Comparison of ENCODE assay signal across 8 mouse cellular contexts in the genomic region with DNA sequence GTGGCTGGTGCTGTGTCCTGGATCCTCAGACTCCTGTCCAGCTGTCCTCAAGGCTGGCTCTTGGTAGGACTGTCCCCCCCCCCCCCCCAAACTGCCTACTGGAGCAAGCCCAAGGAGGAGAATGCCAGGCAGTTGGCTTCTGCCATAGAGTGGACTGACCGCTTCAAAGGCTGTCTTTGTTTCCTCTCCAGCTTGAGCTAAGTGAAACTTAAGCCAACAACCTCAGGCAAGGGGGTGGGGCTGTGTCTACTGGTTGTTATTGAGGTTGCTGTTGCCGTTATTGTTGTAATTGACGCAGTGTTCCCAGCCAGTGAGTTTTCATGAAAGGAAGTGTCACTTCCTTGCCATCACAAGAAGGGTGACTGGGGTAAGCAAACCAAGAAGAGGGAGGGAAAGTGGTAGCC. TPM values are rescaled to one million over a fixed set of nuclear protein-coding genes. Genes with fewer than 3 reads are reported as not detected.
DNase-seq lines count a peak whose midpoint lies in the region; ATAC-seq and TF ChIP-seq lines count a peak whose summit lies in the region.

No protein-coding gene starts in this region.

- peaks cover 38% of the 10 kb centered on the region for H3K79me3 ChIP-seq in C2C12 (ENCODE audit: low read depth)

- peak overlapping the region; percentile 32; the same call in 1 of the 2 replicates for H3K9ac ChIP-seq in forebrain, embryonic 11.5 days (ENCODE audit: low read length)
- H3K9ac ChIP-seq in forebrain, embryonic 12.5 days, result no peak overlapping the region
- H3K9ac ChIP-seq in embryonic facial prominence, embryonic 13.5 days, result no peak overlapping the region
- no peak overlapping the region for H3K9ac ChIP-seq in hindbrain, embryonic 12.5 days
- H3K9ac ChIP-seq in liver, embryonic 15.5 days, result no peak overlapping the region

- no peak overlapping the region for H3K27ac ChIP-seq in forebrain, embryonic 11.5 days (ENCODE audit: low read depth, low read length)
- no peak overlapping the region for H3K27ac ChIP-seq in forebrain, embryonic 12.5 days
- H3K27ac ChIP-seq in embryonic facial prominence, embryonic 13.5 days, result no peak overlapping the region
- no peak overlapping the region for H3K27ac ChIP-seq in hindbrain, embryonic 12.5 days
- H3K27ac ChIP-seq in liver, embryonic 15.5 days (replicated peaks), result no peak overlapping the region
- no peak overlapping the region for H3K27ac ChIP-seq in olfactory bulb, adult 2 months (ENCODE audit: insufficient read depth, low read depth, low read length)

- WGBS in forebrain, embryonic 11.5 days, result 19% methylated on average over 3 of the region's 3 CpGs
- WGBS in forebrain, embryonic 12.5 days, result 10% methylated on average over 3 of the region's 3 CpGs
- 5% methylated on average over 3 of the region's 3 CpGs for WGBS in embryonic facial prominence, embryonic 13.5 days
- WGBS in hindbrain, embryonic 12.5 days, result 15% methylated on average over 3 of the region's 3 CpGs
- 12% methylated on average over 3 of the region's 3 CpGs for WGBS in liver, embryonic 15.5 days (ENCODE audit: insufficient replicate concordance)
- 43% methylated on average over 3 of the region's 3 CpGs for WGBS in olfactory bulb, adult 2 months

- no peaks in the 10 kb centered on the region for H3K9me3 ChIP-seq in forebrain, embryonic 11.5 days (ENCODE audit: control insufficient read depth, low read length)
- H3K9me3 ChIP-seq in forebrain, embryonic 12.5 days, result no peaks in the 10 kb centered on the region
- no peaks in the 10 kb centered on the region for H3K9me3 ChIP-seq in embryonic facial prominence, embryonic 13.5 days
- H3K9me3 ChIP-seq in hindbrain, embryonic 12.5 days (replicated peaks), result no peaks in the 10 kb centered on the region
- no peaks in the 10 kb centered on the region for H3K9me3 ChIP-seq in liver, embryonic 15.5 days (replicated peaks)

- no peak for TF ChIP-seq CTCF in C2C12 (IDR thresholded peaks at IDR 0.05; ENCODE audit: control insufficient read depth, insufficient read depth, insufficient read length)
- no peak for TF ChIP-seq CTCF in olfactory bulb, adult 2 months (IDR thresholded peaks at IDR 0.05; ENCODE audit: insufficient read depth, low read depth, low read length)

- no peak for ATAC-seq in forebrain, embryonic 11.5 days (replicated peaks; ENCODE audit: low FRiP score)
- ATAC-seq in forebrain, embryonic 12.5 days (ENCODE audit: low FRiP score), result no peak
- ATAC-seq in embryonic facial prominence, embryonic 13.5 days (ENCODE audit: insufficient number of reproducible peaks, insufficient read depth, low FRiP score, low TSS enrichment, low read depth), result no peak
- no peak for ATAC-seq in hindbrain, embryonic 12.5 days (ENCODE audit: low FRiP score)
- no peak for ATAC-seq in liver, embryonic 15.5 days (ENCODE audit: insufficient read depth)

- H3K36me3 ChIP-seq in forebrain, embryonic 11.5 days (ENCODE audit: control insufficient read depth, insufficient read depth, low read length), result no peaks in the 10 kb centered on the region
- no peaks in the 10 kb centered on the region for H3K36me3 ChIP-seq in forebrain, embryonic 12.5 days (replicated peaks)
- H3K36me3 ChIP-seq in C2C12 (ENCODE audit: control insufficient read depth, insufficient read depth), result peaks cover 10% of the 10 kb centered on the region
- H3K36me3 ChIP-seq in embryonic facial prominence, embryonic 13.5 days, result no peaks in the 10 kb centered on the region
- no peaks in the 10 kb centered on the region for H3K36me3 ChIP-seq in hindbrain, embryonic 12.5 days
- H3K36me3 ChIP-seq in liver, embryonic 15.5 days (replicated peaks), result no peaks in the 10 kb centered on the region

- DNase-seq in forebrain, embryonic 11.5 days (ENCODE audit: low spot score), result no peak
- no peak for DNase-seq in gastrocnemius, postnatal 25 days

- peak overlapping the region; percentile 69 for H3ac ChIP-seq in C2C12 (ENCODE audit: control insufficient read depth, insufficient read length, low read depth)

- peaks cover 8% of the 10 kb centered on the region; the same call in 1 of the 2 replicates for H3K4me1 ChIP-seq in forebrain, embryonic 11.5 days (replicated peaks; ENCODE audit: control insufficient read depth, insufficient read depth, low read length)
- peaks cover 18% of the 10 kb centered on the region for H3K4me1 ChIP-seq in forebrain, embryonic 12.5 days
- peaks cover 26% of the 10 kb centered on the region for H3K4me1 ChIP-seq in embryonic facial prominence, embryonic 13.5 days
- H3K4me1 ChIP-seq in hindbrain, embryonic 12.5 days, result peaks cover 22% of the 10 kb centered on the region
- peaks cover 20% of the 10 kb centered on the region for H3K4me1 ChIP-seq in liver, embryonic 15.5 days (replicated peaks)
- H3K4me1 ChIP-seq in olfactory bulb, adult 2 months (ENCODE audit: control insufficient read depth, insufficient read depth, low read length), result peaks cover 21% of the 10 kb centered on the region

- no peak overlapping the region for H3K4me2 ChIP-seq in forebrain, embryonic 11.5 days (ENCODE audit: low read depth, low read length, severe bottlenecking)
- no peak overlapping the region for H3K4me2 ChIP-seq in forebrain, embryonic 12.5 days
- H3K4me2 ChIP-seq in embryonic facial prominence, embryonic 13.5 days, result peak overlapping the region; percentile 88
- peak overlapping the region; percentile 17; the same call in 1 of the 2 replicates for H3K4me2 ChIP-seq in hindbrain, embryonic 12.5 days (replicated peaks)
- H3K4me2 ChIP-seq in liver, embryonic 15.5 days, result peak overlapping the region; percentile 97

- H3K79me2 ChIP-seq in C2C12 (ENCODE audit: control insufficient read depth, insufficient read depth), result peaks cover 63% of the 10 kb centered on the region

- peaks cover 9% of the 10 kb centered on the region for H3K27me3 ChIP-seq in forebrain, embryonic 11.5 days (ENCODE audit: control insufficient read depth, insufficient read depth, low read length)
- H3K27me3 ChIP-seq in forebrain, embryonic 12.5 days, result peaks cover 30% of the 10 kb centered on the region
- no peaks in the 10 kb centered on the region for H3K27me3 ChIP-seq in C2C12 (ENCODE audit: control insufficient read depth, insufficient read depth, insufficient read length)
- peaks cover 12% of the 10 kb centered on the region for H3K27me3 ChIP-seq in embryonic facial prominence, embryonic 13.5 days
- H3K27me3 ChIP-seq in hindbrain, embryonic 12.5 days, result peaks cover 20% of the 10 kb centered on the region
- peaks cover 39% of the 10 kb centered on the region for H3K27me3 ChIP-seq in liver, embryonic 15.5 days

- TF ChIP-seq POLR2A in olfactory bulb, adult 2 months (IDR thresholded peaks at IDR 0.05; ENCODE audit: insufficient read depth, low read depth, low read length), result no peak

- H3K4me3 ChIP-seq in forebrain, embryonic 11.5 days (ENCODE audit: low read depth, low read length), result no peak overlapping the region
- H3K4me3 ChIP-seq in forebrain, embryonic 12.5 days (replicated peaks), result no peak overlapping the region
- H3K4me3 ChIP-seq in C2C12 (ENCODE audit: insufficient read depth, poor library complexity, severe bottlenecking), result peak overlapping the region; percentile 42
- no peak overlapping the region for H3K4me3 ChIP-seq in embryonic facial prominence, embryonic 13.5 days
- H3K4me3 ChIP-seq in hindbrain, embryonic 12.5 days, result no peak overlapping the region
- H3K4me3 ChIP-seq in liver, embryonic 15.5 days (replicated peaks), result peak overlapping the region; percentile 70
- H3K4me3 ChIP-seq in olfactory bulb, adult 2 months (ENCODE audit: insufficient read depth, low read depth, low read length), result peak overlapping the region; percentile 12; the same call in 1 of the 2 replicates

TF ChIP-seq in C2C12, 6 proteins besides CTCF, POLR2A, EP300 and RAD21 (continues in another document):
- no peak for TF ChIP-seq MAX (IDR thresholded peaks at IDR 0.05)
- no peak for TF ChIP-seq MYOD1 (IDR thresholded peaks at IDR 0.05; ENCODE audit: control insufficient read depth, insufficient read length, low read depth)
- no peak for TF ChIP-seq MYOG (IDR thresholded peaks at IDR 0.05; ENCODE audit: control insufficient read depth, extremely low read depth, insufficient read length)

RNA-seq across cellular contexts. Expression of a gene that starts 2.0 kb away (rescaled TPM):
- 2.5 and 3.3 TPM in 2 replicates for polyA plus RNA-seq in forebrain, embryonic 11.5 days (2014; fragmentation: Nextera tagmentation; extraction: Ambion mirVana)
- polyA plus RNA-seq in forebrain, embryonic 12.5 days (2016; fragmentation: Nextera tagmentation; extraction: Ambion mirVana), result 2.0 and 2.1 TPM in 2 replicates
- 25.6 TPM for polyA plus RNA-seq in C2C12 (2012; fragmentation: generic; extraction: Trizol)
- polyA plus RNA-seq in embryonic facial prominence, embryonic 13.5 days (2015; fragmentation: Nextera tagmentation; extraction: Ambion mirVana), result 6.3 and 7.2 TPM in 2 replicates
- polyA plus RNA-seq in hindbrain, embryonic 12.5 days (2016; fragmentation: Nextera tagmentation; extraction: Ambion mirVana), result 3.6 and 3.8 TPM in 2 replicates
- polyA plus RNA-seq in liver, embryonic 15.5 days (2015; fragmentation: Nextera tagmentation; extraction: Ambion mirVana), result 3.5 and 4.2 TPM in 2 replicates
- not detected in 2 replicates for polyA plus RNA-seq in olfactory bulb, adult 2 months (2012; ENCODE audit: insufficient read depth, insufficient read length, low replicate concordance, missing spikeins)
- 10 to 100 TPM in 1 of 2 experiments, 1 to 10 TPM in 1; 5.4 to 10.5 TPM for total RNA-seq in gastrocnemius, postnatal 25 days (2021)

RNA-seq across cellular contexts. Expression of a gene that starts 35.0 kb away (rescaled TPM):
- 0.16 and 0.47 TPM in 2 replicates for polyA plus RNA-seq in forebrain, embryonic 11.5 days (2014; fragmentation: Nextera tagmentation; extraction: Ambion mirVana)
- polyA plus RNA-seq in forebrain, embryonic 12.5 days (2016; fragmentation: Nextera tagmentation; extraction: Ambion mirVana), result 0.34 and 0.45 TPM in 2 replicates
- 1.7 TPM for polyA plus RNA-seq in C2C12 (2012; fragmentation: generic; extraction: Trizol)
- polyA plus RNA-seq in embryonic facial prominence, embryonic 13.5 days (2015; fragmentation: Nextera tagmentation; extraction: Ambion mirVana), result 0.86 and 1.0 TPM in 2 replicates
- 0.52 and 0.77 TPM in 2 replicates for polyA plus RNA-seq in hindbrain, embryonic 12.5 days (2016; fragmentation: Nextera tagmentation; extraction: Ambion mirVana)
- polyA plus RNA-seq in liver, embryonic 15.5 days (2015; fragmentation: Nextera tagmentation; extraction: Ambion mirVana), result 2.4 and 3.0 TPM in 2 replicates
- polyA plus RNA-seq in olfactory bulb, adult 2 months (2012; ENCODE audit: insufficient read depth, insufficient read length, low replicate concordance, missing spikeins), result not detected in 2 replicates
- total RNA-seq in gastrocnemius, postnatal 25 days (2021), result under 1 TPM; 0.51 to 0.88 TPM

RNA-seq across cellular contexts. Expression of a gene that starts 59.5 kb away (rescaled TPM):
- 46.2 and 49.6 TPM in 2 replicates for polyA plus RNA-seq in forebrain, embryonic 11.5 days (2014; fragmentation: Nextera tagmentation; extraction: Ambion mirVana)
- 47.2 and 48.0 TPM in 2 replicates for polyA plus RNA-seq in forebrain, embryonic 12.5 days (2016; fragmentation: Nextera tagmentation; extraction: Ambion mirVana)
- polyA plus RNA-seq in C2C12 (2012; fragmentation: generic; extraction: Trizol), result 23.6 TPM
- 50.6 and 51.0 TPM in 2 replicates for polyA plus RNA-seq in embryonic facial prominence, embryonic 13.5 days (2015; fragmentation: Nextera tagmentation; extraction: Ambion mirVana)
- 44.5 and 45.4 TPM in 2 replicates for polyA plus RNA-seq in hindbrain, embryonic 12.5 days (2016; fragmentation: Nextera tagmentation; extraction: Ambion mirVana)
- 12.4 and 12.6 TPM in 2 replicates for polyA plus RNA-seq in liver, embryonic 15.5 days (2015; fragmentation: Nextera tagmentation; extraction: Ambion mirVana)
- 336 TPM in 1 of 2 replicates, not detected in the other for polyA plus RNA-seq in olfactory bulb, adult 2 months (2012; ENCODE audit: insufficient read depth, insufficient read length, low replicate concordance, missing spikeins)
- 10 to 100 TPM; 29.7 to 35.3 TPM for total RNA-seq in gastrocnemius, postnatal 25 days (2021)

Comparison
In these comparisons a context has a peak if more than half of its experiments do, and no peak if none do; other contexts are left out.
1. H3K4me2 ChIP-seq: peak in embryonic facial prominence, embryonic 13.5 days (single experiment), hindbrain, embryonic 12.5 days (single experiment) and liver, embryonic 15.5 days (single experiment); none in forebrain, embryonic 11.5 days (single experiment) and forebrain, embryonic 12.5 days (single experiment).
2. H3K4me3 ChIP-seq: peak in C2C12 (single experiment), liver, embryonic 15.5 days (single experiment) and olfactory bulb, adult 2 months (single experiment); none in forebrain, embryonic 11.5 days (single experiment), forebrain, embryonic 12.5 days (single experiment), embryonic facial prominence, embryonic 13.5 days (single experiment) and hindbrain, embryonic 12.5 days (single experiment).